Mouse (Mus musculus) ES-Bruce4 (cell line): ENCODE data around the gene Plekha6. TPM values are rescaled to one million over a fixed set of nuclear protein-coding genes. Genes with fewer than 3 reads are reported as not detected.

ENCODE experiments used
- H3K27ac ChIP-seq: 2 replicates; pipeline ENCODE4 v1.5.1; 2012; ENCODE audit warnings: low read length, inconsistent platforms; ENCODE audit not compliant: insufficient read depth
- H3K27me3 ChIP-seq: 2 replicates; pipeline ENCODE4 v1.6.1; 2012; ENCODE audit warnings: mild to moderate bottlenecking, low read length, inconsistent platforms; ENCODE audit not compliant: control insufficient read depth, poor library complexity, insufficient read depth, severe bottlenecking
- H3K36me3 ChIP-seq: 2 replicates; pipeline ENCODE4 v1.6.1; 2012; ENCODE audit warnings: inconsistent platforms, mild to moderate bottlenecking, low read length, moderate library complexity; ENCODE audit not compliant: control insufficient read depth, poor library complexity, insufficient read depth, severe bottlenecking
- H3K4me1 ChIP-seq: one replicate; pipeline ENCODE4 v1.8.1; 2011; ENCODE audit warnings: low read length; ENCODE audit not compliant: control insufficient read depth, insufficient read depth
- H3K4me3 ChIP-seq: 2 replicates; pipeline ENCODE4 v1.5.1; 2011; ENCODE audit warnings: low read depth, mild to moderate bottlenecking, low read length
- H3K9ac ChIP-seq: 2 replicates; pipeline ENCODE4 v1.6.1; 2012; ENCODE audit warnings: low read depth, mild to moderate bottlenecking, inconsistent platforms; ENCODE audit not compliant: poor library complexity, severe bottlenecking
- H3K9me3 ChIP-seq: replicated peaks from 2 replicates; pipeline ENCODE4 v1.6.1; 2012; ENCODE audit warnings: mild to moderate bottlenecking, low read length, inconsistent platforms; ENCODE audit not compliant: control insufficient read depth, poor library complexity, insufficient read depth, severe bottlenecking
- CTCF ChIP-seq: IDR thresholded peaks from one replicate; pipeline ENCODE4 v1.8.1; 2011; ENCODE audit warnings: low read depth, low read length
- EP300 ChIP-seq: IDR thresholded peaks from 2 replicates; pipeline ENCODE4 v1.6.1; 2011; ENCODE audit warnings: low read depth, low read length; ENCODE audit not compliant: insufficient read depth
- POLR2A ChIP-seq: IDR thresholded peaks from one replicate; pipeline ENCODE4 v1.8.1; 2011; ENCODE audit warnings: low read length; ENCODE audit not compliant: insufficient read depth
- polyA plus RNA-seq: library from polyadenylated mRNA; stranded (reverse); fragments of >200 nt; gene quantifications from 2 replicates; pipeline ENCODE4 v1.2.4, GENCODE M21; 2011; ENCODE audit warnings: low read depth; ENCODE audit not compliant: missing spikeins, insufficient read depth, insufficient read length

The Plekha6 gene
- polyA plus RNA-seq, 1 experiment: 1.3 TPM

- TF ChIP-seq POLR2A (no peak), CTCF (no peak), EP300 (no peak)
- no peak overlapping the region for H3K9ac ChIP-seq
- H3K4me3 ChIP-seq: no peak overlapping the region
- no peak overlapping the region for H3K27ac ChIP-seq
- no peaks in the 10 kb centered on the region for H3K9me3 ChIP-seq
- no peaks in the 10 kb centered on the region for H3K27me3 ChIP-seq
- H3K4me1 ChIP-seq: no peaks in the 10 kb centered on the region
- no peaks in the 10 kb centered on the region for H3K36me3 ChIP-seq
These were observed 116.5 kb downstream of the Plekha6 start for GRCm38 (mm10) chr1:133280537-133280936.

- Histone ChIP-seq H3K4me3 (no peak overlapping the region), H3K27me3 (no peaks in the 10 kb centered on the region), H3K4me1 (no peaks in the 10 kb centered on the region), H3K36me3 (no peaks in the 10 kb centered on the region), H3K27ac (no peak overlapping the region), H3K9me3 (no peaks in the 10 kb centered on the region), H3K9ac (no peak overlapping the region)
- TF ChIP-seq CTCF: no peak
- no peak for TF ChIP-seq EP300
- no peak for TF ChIP-seq POLR2A
These were observed 121.9 kb downstream of the Plekha6 start for GRCm38 (mm10) chr1:133285907-133286306.

- Histone ChIP-seq H3K36me3 (no peaks in the 10 kb centered on the region), H3K27me3 (no peaks in the 10 kb centered on the region), H3K4me1 (no peaks in the 10 kb centered on the region), H3K4me3 (no peak overlapping the region), H3K9me3 (no peaks in the 10 kb centered on the region), H3K27ac (no peak overlapping the region), H3K9ac (no peak overlapping the region)
- no peak for TF ChIP-seq EP300
- no peak for TF ChIP-seq POLR2A
These were observed 123.0 kb downstream of the Plekha6 start for GRCm38 (mm10) chr1:133287051-133287450.

- Histone ChIP-seq H3K36me3 (no peaks in the 10 kb centered on the region), H3K9me3 (no peaks in the 10 kb centered on the region), H3K27ac (no peak overlapping the region), H3K4me1 (no peaks in the 10 kb centered on the region), H3K4me3 (no peak overlapping the region), H3K27me3 (no peaks in the 10 kb centered on the region), H3K9ac (no peak overlapping the region)
- TF ChIP-seq CTCF (no peak), POLR2A (no peak), EP300 (no peak)
These were observed 123.9 kb downstream of the Plekha6 start for GRCm38 (mm10) chr1:133287880-133288279.

DNA sequence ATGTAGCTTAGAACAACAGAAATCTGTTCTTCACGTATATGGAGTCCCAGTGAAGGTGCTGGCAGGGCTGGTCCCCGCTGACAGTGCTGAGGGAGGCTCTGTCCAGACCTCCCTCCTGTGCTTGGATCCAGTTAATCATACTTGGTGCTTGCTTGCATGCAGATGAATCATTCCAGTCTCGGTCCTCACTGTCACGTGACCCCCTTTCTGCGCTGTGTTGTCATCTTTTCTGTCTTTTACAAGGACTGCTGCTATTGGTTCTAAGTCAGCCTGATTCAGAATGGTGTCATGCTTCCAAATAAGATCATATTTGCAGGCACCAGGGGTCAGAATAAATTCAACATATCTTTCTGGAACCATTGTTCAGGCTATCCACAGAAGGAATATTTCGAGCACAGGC is 127.9 kb downstream of the Plekha6 start:
- H3K36me3 ChIP-seq: no peaks in the 10 kb centered on the region
- TF ChIP-seq POLR2A: no peak
- H3K4me1 ChIP-seq: no peaks in the 10 kb centered on the region
- no peaks in the 10 kb centered on the region for H3K9me3 ChIP-seq
- H3K27ac ChIP-seq: no peak overlapping the region
- no peaks in the 10 kb centered on the region for H3K27me3 ChIP-seq
- no peak overlapping the region for H3K4me3 ChIP-seq
- no peak overlapping the region for H3K9ac ChIP-seq

DNA sequence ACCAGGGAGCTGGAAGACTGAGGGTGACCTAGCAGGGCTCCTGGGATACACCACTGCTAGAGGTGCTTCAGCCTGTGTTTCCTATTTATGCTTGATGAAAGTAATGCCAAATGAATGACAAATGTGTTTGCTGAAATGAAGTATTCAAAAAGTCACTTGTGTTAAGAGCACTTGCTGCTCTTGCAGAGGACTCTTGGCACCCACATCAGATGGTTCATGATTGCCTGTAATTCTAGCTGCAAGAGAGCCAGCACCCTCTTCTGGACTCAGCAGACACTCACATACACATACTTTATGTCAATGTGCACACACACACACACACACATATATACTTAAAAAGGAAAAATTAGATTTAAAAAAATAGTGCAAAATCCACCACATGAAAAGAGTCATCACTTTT is 128.6 kb downstream of the Plekha6 start:
- Histone ChIP-seq H3K4me1 (no peaks in the 10 kb centered on the region), H3K27me3 (no peaks in the 10 kb centered on the region), H3K9me3 (no peaks in the 10 kb centered on the region), H3K9ac (no peak overlapping the region), H3K36me3 (no peaks in the 10 kb centered on the region), H3K4me3 (no peak overlapping the region), H3K27ac (no peak overlapping the region)
- no peak for TF ChIP-seq POLR2A
- no peak for TF ChIP-seq CTCF
- TF ChIP-seq EP300: no peak
